Mouse (Mus musculus) lung, embryonic 16.5 days (tissue): ENCODE data around the gene Ppm1h. TPM values are rescaled to one million over a fixed set of nuclear protein-coding genes. Genes with fewer than 3 reads are reported as not detected.

Experiments used
- ATAC-seq: fragments of 200-750 bp; cut with Nextera tagmentation; 2 replicates; pipeline ENCODE4 v1.8.0; 2017; ENCODE audit warnings: low read depth, mild to moderate bottlenecking, moderate library complexity
- H3K27ac ChIP-seq: fragments of 300-500 bp; sonication (generic); 2 replicates; pipeline ENCODE4 v1.5.1; 2014; ENCODE audit warnings: mild to moderate bottlenecking, control low read depth, low read length
- H3K27me3 ChIP-seq: fragments of 300-500 bp; sonication (generic); 2 replicates; pipeline ENCODE4 v1.6.1; 2014; ENCODE audit warnings: low read depth, low read length, mixed read lengths; ENCODE audit not compliant: control insufficient read depth, insufficient read depth
- H3K36me3 ChIP-seq: fragments of 300-500 bp; sonication (generic); 2 replicates; pipeline ENCODE4 v1.6.1; 2014; ENCODE audit warnings: low read length; ENCODE audit not compliant: control insufficient read depth, insufficient read depth
- H3K4me1 ChIP-seq: fragments of 300-500 bp; sonication (generic); replicated peaks from 2 replicates; pipeline ENCODE4 v1.6.1; 2014; ENCODE audit warnings: low read length, mixed read lengths; ENCODE audit not compliant: control insufficient read depth, insufficient read depth
- H3K4me2 ChIP-seq: fragments of 300-500 bp; sonication (generic); 2 replicates; pipeline ENCODE4 v1.6.1; 2014; ENCODE audit warnings: low read depth, low read length, control low read depth
- H3K4me3 ChIP-seq: fragments of 300-500 bp; sonication (generic); 2 replicates; pipeline ENCODE4 v1.5.1; 2014; ENCODE audit warnings: mild to moderate bottlenecking, low read length, control low read depth
- H3K9ac ChIP-seq: fragments of 300-500 bp; sonication (generic); 2 replicates; pipeline ENCODE4 v1.6.1; 2014; ENCODE audit warnings: low read length, control low read depth
- H3K9me3 ChIP-seq: fragments of 300-500 bp; sonication (generic); 2 replicates; pipeline ENCODE4 v1.6.1; 2016; ENCODE audit warnings: low read length; ENCODE audit not compliant: control insufficient read depth
- WGBS: fragments of 180-500 bp; shearing (Covaris S2); extraction: QIAGEN DNeasy Blood & Tissue Kit; methylation state at CpG from one replicate; pipeline ENCODE4 v1.1.7; 2014; 5-methylcytosine and 5-hydroxymethylcytosine counted together
- polyA plus RNA-seq: library from polyadenylated mRNA; unstranded; fragments of >200 nt; fragmentation: Nextera tagmentation; extraction: Ambion mirVana; gene quantifications from 2 replicates; pipeline ENCODE4 v1.2.1, GENCODE M21; 2015

Gene Ppm1h
- polyA plus RNA-seq, 1 experiment from 2014 or later = 7.3 TPM

DNA sequence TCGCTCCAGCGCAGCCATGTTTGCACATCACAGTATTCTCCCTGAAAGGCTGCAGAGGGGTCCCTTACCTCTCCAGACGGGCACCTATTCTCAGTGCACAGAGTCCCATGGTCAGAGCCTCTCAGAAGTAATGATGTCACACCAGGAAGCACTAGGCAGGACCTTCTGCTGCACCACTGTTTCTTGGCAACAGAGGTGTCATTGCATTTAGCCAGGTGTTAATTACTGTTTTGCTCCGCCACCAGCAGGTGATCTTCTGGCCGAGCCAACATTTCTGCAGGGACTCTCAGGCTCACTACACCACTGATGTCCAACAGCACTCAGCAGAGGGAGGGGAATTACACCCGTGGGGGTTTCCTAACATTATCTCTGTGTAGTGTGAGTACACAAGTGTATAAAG lies 143.0 kb downstream of the Ppm1h start:
- no peaks in the 10 kb centered on the region for H3K27me3 ChIP-seq
- no peak for ATAC-seq
- no peak overlapping the region for H3K9ac ChIP-seq
- no peaks in the 10 kb centered on the region for H3K4me1 ChIP-seq
- H3K4me2 ChIP-seq = no peak overlapping the region
- no peak overlapping the region for H3K4me3 ChIP-seq
- no peaks in the 10 kb centered on the region for H3K36me3 ChIP-seq
- H3K9me3 ChIP-seq = no peaks in the 10 kb centered on the region
- WGBS = 65% methylated on average over 6 of the region's 6 CpGs
- no peak overlapping the region for H3K27ac ChIP-seq

DNA sequence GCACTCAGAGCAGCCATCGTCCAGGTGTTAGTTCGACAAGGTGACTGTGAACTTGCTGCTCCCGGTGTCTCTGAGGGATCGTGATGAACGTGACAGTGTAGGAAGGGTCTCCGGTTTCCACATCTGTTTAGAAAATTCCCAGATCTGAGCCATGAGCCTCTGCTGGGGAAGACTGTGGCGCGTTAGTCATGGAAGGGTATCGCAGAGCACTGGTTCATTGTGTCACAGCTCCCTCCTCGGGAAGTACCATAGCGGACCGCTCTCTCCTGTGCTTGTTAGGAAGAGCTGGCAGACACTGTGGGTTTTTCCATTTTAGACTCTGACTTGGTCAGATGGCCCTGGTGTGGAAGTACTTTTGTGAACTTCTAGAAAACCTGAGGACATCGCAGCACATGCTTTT lies 145.1 kb downstream of the Ppm1h start:
- no peak for ATAC-seq
- no peak overlapping the region for H3K4me3 ChIP-seq
- no peak overlapping the region for H3K4me2 ChIP-seq
- H3K9me3 ChIP-seq = no peaks in the 10 kb centered on the region
- no peak overlapping the region for H3K9ac ChIP-seq
- no peaks in the 10 kb centered on the region for H3K27me3 ChIP-seq
- no peaks in the 10 kb centered on the region for H3K4me1 ChIP-seq
- no peak overlapping the region for H3K27ac ChIP-seq
- 62% methylated on average over 13 of the region's 13 CpGs for WGBS
- no peaks in the 10 kb centered on the region for H3K36me3 ChIP-seq

DNA sequence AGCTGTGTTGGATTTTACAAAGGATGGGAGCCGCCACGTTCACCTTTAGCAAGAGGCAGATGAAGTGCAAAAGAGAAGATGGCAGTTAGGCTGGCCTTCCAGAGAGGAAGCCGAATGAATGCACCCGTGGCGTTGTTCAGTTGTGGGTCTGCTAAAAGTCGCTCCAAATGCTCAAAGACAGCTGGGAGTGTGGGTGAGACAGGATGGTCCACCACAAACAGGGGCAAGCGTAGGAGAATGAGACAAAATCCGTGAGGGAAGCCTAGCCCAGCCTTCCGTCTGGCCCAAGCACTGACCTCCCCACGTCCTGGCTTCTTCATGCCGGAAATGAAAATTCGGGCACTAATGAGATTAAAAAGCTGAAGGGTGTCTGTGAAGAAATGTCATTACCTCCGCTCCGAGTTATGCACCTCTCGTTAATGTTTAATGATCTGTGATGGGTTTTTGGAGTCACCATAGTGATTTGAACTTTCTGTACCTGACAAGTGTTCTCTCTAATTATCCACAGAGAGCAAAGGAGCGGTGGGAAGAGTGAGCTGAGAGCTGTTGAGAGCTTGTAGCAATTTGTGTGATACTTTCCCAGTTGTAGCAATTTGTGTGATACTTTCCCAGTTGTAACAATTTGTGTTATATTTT lies 148.3 kb downstream of the Ppm1h start:
- Histone ChIP-seq H3K4me1 (no peaks in the 10 kb centered on the region), H3K27me3 (no peaks in the 10 kb centered on the region), H3K4me3 (no peak overlapping the region), H3K4me2 (no peak overlapping the region), H3K36me3 (no peaks in the 10 kb centered on the region), H3K27ac (no peak overlapping the region), H3K9me3 (no peaks in the 10 kb centered on the region), H3K9ac (no peak overlapping the region)
- ATAC-seq = no peak
- WGBS = 62% methylated on average over 16 of the region's 16 CpGs

DNA sequence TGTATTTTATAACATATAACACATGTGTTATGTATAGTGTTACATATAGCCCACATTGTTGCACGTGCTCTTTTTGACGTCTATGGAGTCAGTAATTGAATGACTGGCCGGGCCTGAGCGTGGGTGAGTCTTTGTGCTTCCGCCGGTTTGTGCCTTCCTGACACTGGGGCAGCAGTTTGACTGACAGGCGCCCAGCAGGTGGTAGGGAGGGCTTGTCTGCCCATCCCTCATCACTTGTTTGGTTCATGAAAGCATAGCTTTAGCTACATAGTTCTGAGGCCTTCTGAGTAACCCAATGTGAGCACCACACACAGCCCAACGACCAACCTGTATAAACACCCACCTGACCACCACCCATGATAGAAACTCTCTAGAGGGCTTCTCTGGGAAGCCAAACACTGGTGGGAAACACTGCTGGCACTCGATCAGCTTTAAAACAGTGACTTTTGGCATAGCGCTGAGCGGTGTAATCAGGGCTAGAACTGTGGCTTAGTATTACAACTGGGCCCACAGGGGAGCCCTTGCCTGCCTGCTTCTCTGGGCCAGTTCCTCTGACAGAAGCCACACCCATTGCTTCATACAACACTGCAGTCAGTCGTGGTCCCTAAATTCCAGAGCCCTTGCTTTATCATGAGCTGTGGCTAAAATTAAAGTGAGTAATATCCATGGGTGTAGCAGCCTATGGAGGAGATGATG lies 149.3 kb downstream of the Ppm1h start:
- no peak overlapping the region for H3K9ac ChIP-seq
- H3K4me1 ChIP-seq = no peaks in the 10 kb centered on the region
- no peak overlapping the region for H3K4me2 ChIP-seq
- peaks cover 6% of the 10 kb centered on the region for H3K9me3 ChIP-seq
- WGBS = 73% methylated on average over 12 of the region's 12 CpGs
- no peaks in the 10 kb centered on the region for H3K27me3 ChIP-seq
- no peak overlapping the region for H3K4me3 ChIP-seq
- no peaks in the 10 kb centered on the region for H3K36me3 ChIP-seq
- ATAC-seq = no peak
- no peak overlapping the region for H3K27ac ChIP-seq

DNA sequence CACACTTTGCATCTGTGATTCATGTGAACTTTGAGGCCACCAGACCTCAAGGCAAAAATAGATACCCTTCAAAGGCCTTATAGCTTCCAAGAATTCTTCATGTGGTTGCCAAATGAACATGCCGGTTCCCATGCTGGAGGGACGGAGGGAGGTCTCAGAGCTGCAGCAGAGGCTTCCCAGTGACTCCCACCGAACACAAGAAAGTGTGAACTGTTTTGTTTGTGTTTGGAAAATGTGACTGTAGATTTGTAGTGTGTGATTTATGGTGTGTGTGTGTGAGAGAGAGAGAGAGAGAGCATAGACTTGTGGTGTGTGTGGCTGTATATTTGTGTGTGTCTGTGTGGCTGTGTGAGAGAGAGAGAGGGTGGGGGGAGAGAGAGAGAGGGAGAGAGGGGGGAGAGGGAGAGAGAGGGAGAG lies 151.2 kb downstream of the Ppm1h start:
- peak; percentile 86 for ATAC-seq
- Histone ChIP-seq H3K27me3 (no peaks in the 10 kb centered on the region), H3K9me3 (peaks cover 6% of the 10 kb centered on the region), H3K4me2 (no peak overlapping the region), H3K4me1 (no peaks in the 10 kb centered on the region), H3K4me3 (no peak overlapping the region), H3K9ac (no peak overlapping the region), H3K27ac (peak overlapping the region; percentile 36; the same call in 1 of the 2 replicates), H3K36me3 (no peaks in the 10 kb centered on the region)
- WGBS = 33% methylated on average over 3 of the region's 3 CpGs

DNA sequence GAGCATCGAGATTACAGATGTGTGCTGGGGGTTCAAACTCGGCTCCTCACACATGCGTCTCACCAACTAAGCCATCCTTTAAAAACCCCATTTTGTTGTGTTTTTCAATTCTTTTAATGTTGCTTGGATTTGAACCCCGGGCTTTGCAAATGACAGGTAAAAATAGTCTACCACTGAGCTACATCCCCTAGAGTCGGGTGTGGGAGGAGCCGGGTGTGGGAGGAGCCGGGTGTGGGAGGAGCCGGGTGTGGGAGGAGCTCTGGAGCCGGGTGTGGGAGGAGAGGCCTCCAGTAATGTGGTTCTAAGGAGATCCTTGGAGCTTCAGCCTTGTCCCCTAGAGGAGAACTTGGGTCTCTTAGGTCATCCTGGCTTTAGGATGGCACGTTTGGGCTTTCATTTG lies 152.1 kb downstream of the Ppm1h start:
- Histone ChIP-seq H3K9me3 (peaks cover 6% of the 10 kb centered on the region), H3K4me3 (no peak overlapping the region), H3K27me3 (no peaks in the 10 kb centered on the region), H3K36me3 (no peaks in the 10 kb centered on the region), H3K4me2 (no peak overlapping the region), H3K4me1 (no peaks in the 10 kb centered on the region), H3K9ac (no peak overlapping the region), H3K27ac (no peak overlapping the region)
- ATAC-seq = no peak
- WGBS = 91% methylated on average over 10 of the region's 10 CpGs

DNA sequence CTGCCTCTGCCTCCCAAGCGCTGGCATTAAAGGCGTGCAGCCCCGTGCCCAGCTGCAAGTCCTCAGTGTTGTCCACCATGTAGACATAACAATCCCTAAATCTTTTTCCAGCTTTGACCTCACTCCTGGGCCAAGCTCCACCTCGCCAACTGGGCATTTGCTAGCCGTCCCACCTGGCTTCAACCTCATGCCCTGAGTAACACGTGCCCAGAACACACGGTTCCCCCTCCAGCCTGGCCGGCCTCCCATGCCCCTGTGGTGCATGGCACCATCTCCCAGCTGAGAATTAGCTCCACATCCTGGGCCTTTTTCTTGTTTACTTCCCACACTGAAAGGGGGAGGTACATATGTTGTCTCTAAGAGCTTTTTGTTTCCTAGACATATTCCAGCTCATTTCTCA lies 163.5 kb downstream of the Ppm1h start:
- Histone ChIP-seq H3K9ac (no peak overlapping the region), H3K4me3 (no peak overlapping the region), H3K36me3 (no peaks in the 10 kb centered on the region), H3K4me2 (no peak overlapping the region), H3K4me1 (peaks cover 4% of the 10 kb centered on the region; the same call in 1 of the 2 replicates), H3K27ac (no peak overlapping the region), H3K9me3 (peaks cover 10% of the 10 kb centered on the region; the same call in 1 of the 2 replicates), H3K27me3 (no peaks in the 10 kb centered on the region)
- ATAC-seq = no peak
- 89% methylated on average over 8 of the region's 8 CpGs for WGBS

DNA sequence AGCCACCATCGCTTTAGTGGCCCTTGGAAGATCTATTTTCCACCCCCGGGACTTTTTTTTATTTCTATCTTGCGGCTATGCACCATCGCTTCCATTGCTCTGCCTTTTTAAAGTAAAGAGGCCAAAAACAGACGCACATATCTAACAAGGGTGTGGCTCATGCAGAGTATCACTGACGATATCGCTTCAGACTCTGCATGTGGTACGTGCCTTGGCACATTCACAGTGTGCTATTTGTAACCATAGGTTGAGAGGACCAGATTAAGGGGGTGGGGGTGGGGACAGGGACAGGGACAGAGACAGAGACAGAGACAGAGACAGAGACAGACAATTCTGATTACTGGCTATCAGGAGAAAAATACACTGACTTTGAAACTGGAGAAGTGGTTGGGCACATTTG lies 164.4 kb downstream of the Ppm1h start:
- WGBS = 90% methylated on average over 8 of the region's 8 CpGs
- Histone ChIP-seq H3K27me3 (no peaks in the 10 kb centered on the region), H3K9me3 (peaks cover 10% of the 10 kb centered on the region; the same call in 1 of the 2 replicates), H3K36me3 (no peaks in the 10 kb centered on the region), H3K27ac (no peak overlapping the region), H3K4me3 (no peak overlapping the region), H3K4me2 (no peak overlapping the region), H3K4me1 (peaks cover 4% of the 10 kb centered on the region; the same call in 1 of the 2 replicates), H3K9ac (no peak overlapping the region)
- ATAC-seq = no peak

DNA sequence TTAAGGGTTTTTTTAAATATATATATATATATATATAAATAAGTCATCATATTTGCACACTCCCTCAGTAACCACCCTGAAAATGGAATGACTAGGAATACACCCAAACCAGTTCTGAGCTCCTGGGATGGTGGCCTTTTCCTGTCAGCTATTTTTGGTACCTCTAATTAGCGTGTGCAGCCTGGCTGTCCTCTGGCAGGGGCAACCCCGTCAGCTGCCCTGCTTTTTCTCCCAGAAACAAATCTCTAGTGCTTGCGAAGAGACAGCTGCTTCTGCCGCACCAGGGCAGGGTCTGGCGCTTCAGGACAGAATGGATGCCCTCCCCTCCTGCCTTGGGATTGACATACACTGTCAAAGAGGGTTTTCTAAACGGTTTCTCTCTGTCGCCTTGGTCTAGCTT lies 166.9 kb downstream of the Ppm1h start:
- 0 out of 2 replicates have a peak, but pooled peaks cover 4% of the 10 kb centered on the region for H3K9me3 ChIP-seq
- no peak overlapping the region for H3K4me3 ChIP-seq
- H3K36me3 ChIP-seq = no peaks in the 10 kb centered on the region
- no peak for ATAC-seq
- no peak overlapping the region for H3K4me2 ChIP-seq
- H3K27me3 ChIP-seq = no peaks in the 10 kb centered on the region
- H3K9ac ChIP-seq = 0 out of 2 replicates have a peak overlapping the region, but pooled peaks have one; percentile 26
- 50% methylated on average over 7 of the region's 7 CpGs for WGBS
- H3K27ac ChIP-seq = no peak overlapping the region
- peaks cover 4% of the 10 kb centered on the region; the same call in 1 of the 2 replicates for H3K4me1 ChIP-seq
